Mouse (Mus musculus) liver, embryonic 13.5 days (tissue): ENCODE measurements around the gene Prkar1b. TPM values are rescaled to one million over a fixed set of nuclear protein-coding genes. Genes with fewer than 3 reads are reported as not detected.
A peak's percentile ranks its signal among the peaks of the same experiment; 100 is the strongest.

Experiments used
- ATAC-seq: fragments of 200-750 bp; cut with Nextera tagmentation; 2 replicates; pipeline ENCODE4 v1.8.0; 2017; ENCODE audit warnings: low read depth, mild to moderate bottlenecking, moderate number of reproducible peaks, moderate library complexity
- DNase-seq: peaks from one replicate; pipeline ENCODE4 v3.0.0; 2022
- H3K27ac ChIP-seq: fragments of 300-500 bp; sonication (generic); 2 replicates; pipeline ENCODE4 v1.5.1; 2015; ENCODE audit warnings: moderate library complexity, mild to moderate bottlenecking, inconsistent platforms
- H3K27me3 ChIP-seq: fragments of 300-500 bp; sonication (generic); 2 replicates; pipeline ENCODE4 v1.6.1; 2015; ENCODE audit warnings: mild to moderate bottlenecking, inconsistent platforms
- H3K36me3 ChIP-seq: fragments of 300-500 bp; sonication (generic); 2 replicates; pipeline ENCODE4 v1.6.1; 2015; ENCODE audit warnings: mild to moderate bottlenecking, inconsistent platforms
- H3K4me1 ChIP-seq: fragments of 300-500 bp; sonication (generic); replicated peaks from 2 replicates; pipeline ENCODE4 v1.6.1; 2015; ENCODE audit warnings: inconsistent platforms
- H3K4me2 ChIP-seq: fragments of 300-500 bp; sonication (generic); 2 replicates; pipeline ENCODE4 v1.6.1; 2015; ENCODE audit warnings: inconsistent platforms, mild to moderate bottlenecking, moderate library complexity
- H3K4me3 ChIP-seq: fragments of 300-500 bp; sonication (generic); replicated peaks from 2 replicates; pipeline ENCODE4 v1.5.1; 2015; ENCODE audit warnings: mild to moderate bottlenecking, inconsistent platforms
- H3K9ac ChIP-seq: fragments of 300-500 bp; sonication (generic); 2 replicates; pipeline ENCODE4 v1.6.1; 2015; ENCODE audit warnings: mild to moderate bottlenecking, inconsistent platforms
- H3K9me3 ChIP-seq: fragments of 300-500 bp; sonication (generic); replicated peaks from 2 replicates; pipeline ENCODE4 v1.6.1; 2016; ENCODE audit warnings: inconsistent platforms
- WGBS: fragments of 180-500 bp; shearing (Covaris S2); methylation state at CpG from one replicate; pipeline ENCODE4 v1.1.7; 2015; ENCODE audit not compliant: insufficient replicate concordance; 5-methylcytosine and 5-hydroxymethylcytosine counted together
- polyA plus RNA-seq: library from polyadenylated mRNA; unstranded; fragments of >200 nt; fragmentation: Nextera tagmentation; extraction: Ambion mirVana; gene quantifications from 2 replicates; pipeline ENCODE4 v1.2.1, GENCODE M21; 2015

Gene Prkar1b
- polyA plus RNA-seq, 1 experiment from 2014 or later = 2.6 TPM

DNA sequence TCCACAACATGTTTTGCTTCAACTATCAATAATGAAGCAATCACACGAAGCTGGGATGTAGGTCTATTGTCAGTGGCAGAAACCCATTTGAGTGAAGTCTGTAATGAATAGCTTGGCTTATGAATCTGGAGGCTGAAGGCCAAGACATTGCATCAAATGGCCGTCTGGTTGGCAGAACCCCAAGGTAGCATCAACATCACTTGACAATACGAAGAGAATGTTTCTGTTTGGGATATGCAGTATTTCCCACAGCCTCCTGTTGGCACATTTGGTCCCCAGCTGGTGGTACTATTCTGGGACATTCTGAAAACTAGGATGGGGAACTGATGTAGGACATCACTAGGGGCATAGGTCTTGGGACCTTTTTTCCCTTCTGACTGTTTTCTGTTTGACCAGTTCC is 5.9 kb downstream of the Prkar1b start:
- Histone ChIP-seq H3K9ac (no peak overlapping the region), H3K4me1 (peaks cover 6% of the 10 kb centered on the region), H3K9me3 (no peaks in the 10 kb centered on the region; the same call in 1 of the 2 replicates), H3K27ac (no peak overlapping the region), H3K36me3 (no peaks in the 10 kb centered on the region), H3K27me3 (no peaks in the 10 kb centered on the region), H3K4me3 (no peak overlapping the region), H3K4me2 (no peak overlapping the region)
- ATAC-seq (no peak), DNase-seq (no peak)
- 71% methylated on average over 3 of the region's 3 CpGs for WGBS

DNA sequence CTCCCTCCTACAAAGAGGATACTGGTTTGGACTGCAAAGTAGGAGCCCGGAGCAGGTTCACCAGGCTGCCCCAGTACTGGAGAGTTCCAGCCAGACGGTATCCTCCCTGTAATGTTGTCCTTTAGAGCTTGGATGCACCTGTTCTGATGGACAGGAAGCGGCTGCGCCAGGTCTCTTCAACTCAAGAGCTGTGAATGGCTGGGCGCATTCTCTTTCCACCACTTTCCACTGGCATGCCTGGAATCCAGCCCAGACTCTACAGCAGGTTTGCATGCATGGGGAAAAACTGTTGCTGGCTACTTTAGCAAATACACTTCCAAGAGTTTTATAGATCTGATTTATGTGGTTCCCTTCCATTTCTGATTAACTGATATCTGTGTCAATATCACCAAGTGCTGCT is 8.5 kb downstream of the Prkar1b start:
- H3K9me3 ChIP-seq = no peaks in the 10 kb centered on the region; the same call in 1 of the 2 replicates
- no peaks in the 10 kb centered on the region for H3K4me1 ChIP-seq
- WGBS = 61% methylated on average over 5 of the region's 5 CpGs
- ATAC-seq = no peak
- H3K9ac ChIP-seq = no peak overlapping the region
- H3K27ac ChIP-seq = no peak overlapping the region
- no peak overlapping the region for H3K4me2 ChIP-seq
- no peak for DNase-seq
- H3K27me3 ChIP-seq = no peaks in the 10 kb centered on the region
- no peak overlapping the region for H3K4me3 ChIP-seq
- no peaks in the 10 kb centered on the region for H3K36me3 ChIP-seq

DNA sequence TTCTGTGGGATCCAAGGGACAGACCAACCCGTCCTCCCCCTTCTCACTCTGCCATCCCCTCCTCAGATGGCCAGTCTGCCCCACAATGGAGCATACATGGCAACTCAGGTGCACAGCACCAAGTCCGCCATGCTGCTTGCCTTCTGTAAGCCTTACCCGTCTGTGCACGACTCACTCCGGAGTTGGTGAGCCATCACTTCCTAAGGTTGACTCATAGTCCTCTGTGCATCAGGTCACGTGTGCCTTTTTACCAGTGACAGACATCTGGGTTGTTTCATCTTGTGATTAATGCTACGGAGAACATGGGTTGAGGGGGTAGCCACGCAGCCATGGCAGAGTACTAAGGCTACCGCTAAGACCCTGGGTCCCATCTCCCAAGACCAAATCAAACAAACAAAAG is 9.2 kb downstream of the Prkar1b start:
- H3K4me2 ChIP-seq = no peak overlapping the region
- DNase-seq (no peak), ATAC-seq (no peak)
- H3K27ac ChIP-seq = no peak overlapping the region
- H3K36me3 ChIP-seq = no peaks in the 10 kb centered on the region
- H3K4me1 ChIP-seq = no peaks in the 10 kb centered on the region
- no peak overlapping the region for H3K9ac ChIP-seq
- WGBS = 65% methylated on average over 9 of the region's 9 CpGs
- H3K4me3 ChIP-seq = no peak overlapping the region
- H3K27me3 ChIP-seq = no peaks in the 10 kb centered on the region
- no peaks in the 10 kb centered on the region; the same call in 1 of the 2 replicates for H3K9me3 ChIP-seq

DNA sequence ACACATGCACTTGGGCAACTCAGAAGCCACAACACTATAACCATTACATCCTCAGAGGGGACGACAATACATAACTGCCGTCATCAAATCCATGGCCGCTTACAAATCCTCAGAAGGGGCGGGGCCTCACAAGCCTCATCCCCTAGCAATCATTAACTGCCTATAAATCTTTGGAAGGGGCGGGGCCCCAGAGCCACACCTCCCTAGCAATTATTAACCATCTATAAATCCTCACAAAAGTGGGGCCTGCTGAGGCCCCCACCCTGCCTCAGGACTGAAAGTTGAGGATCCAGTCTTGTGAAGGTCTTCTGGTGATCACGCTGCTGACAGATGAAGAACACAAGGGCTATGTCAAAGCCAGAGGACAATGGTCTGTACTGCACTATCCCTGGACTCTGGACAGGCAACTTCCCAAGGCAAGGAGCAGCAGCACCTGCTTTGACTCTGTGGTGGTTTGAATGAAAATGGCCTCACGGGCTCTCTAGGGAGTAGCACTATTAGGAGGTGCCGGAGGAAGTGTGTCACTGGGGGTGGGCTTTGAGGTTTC is 10.8 kb downstream of the Prkar1b start:
- Histone ChIP-seq H3K36me3 (no peaks in the 10 kb centered on the region), H3K27ac (no peak overlapping the region), H3K27me3 (no peaks in the 10 kb centered on the region), H3K4me1 (no peaks in the 10 kb centered on the region), H3K4me3 (no peak overlapping the region), H3K4me2 (no peak overlapping the region), H3K9me3 (no peaks in the 10 kb centered on the region; the same call in 1 of the 2 replicates), H3K9ac (no peak overlapping the region)
- DNase-seq (no peak), ATAC-seq (no peak)
- WGBS = 78% methylated on average over 8 of the region's 8 CpGs

DNA sequence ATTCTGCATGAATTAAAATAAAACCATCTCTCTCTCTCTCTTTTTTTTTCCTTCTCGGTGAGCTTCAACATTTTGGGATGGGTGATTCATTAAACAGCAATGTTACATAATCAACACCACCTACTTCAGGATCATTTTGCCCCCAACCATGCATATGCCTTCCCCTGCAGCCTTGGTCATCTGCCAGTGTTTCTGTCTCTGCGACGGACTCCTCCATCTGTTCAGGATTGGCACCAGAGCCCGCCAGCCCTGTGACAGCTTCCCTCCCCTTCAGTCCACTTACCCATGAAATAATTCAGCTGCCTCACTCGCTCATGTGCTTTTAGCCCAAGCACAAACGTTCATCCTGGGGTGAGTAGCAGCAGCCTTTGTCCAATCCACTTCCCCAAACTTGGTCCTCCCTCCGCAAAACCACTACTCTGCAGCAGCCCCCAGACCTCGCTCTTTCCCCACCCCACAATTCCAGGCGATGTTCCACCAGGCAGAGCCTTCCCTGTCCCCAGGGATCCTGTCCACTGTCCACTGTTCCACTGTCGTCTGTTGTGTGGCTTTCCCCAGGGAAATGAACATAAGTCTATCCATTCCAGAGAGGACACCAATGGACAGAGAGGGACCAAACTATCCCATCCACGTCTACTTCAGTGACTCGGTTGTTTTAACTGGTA is 11.4 kb downstream of the Prkar1b start:
- H3K36me3 ChIP-seq = no peaks in the 10 kb centered on the region
- H3K27me3 ChIP-seq = no peaks in the 10 kb centered on the region
- no peak overlapping the region for H3K4me2 ChIP-seq
- H3K4me1 ChIP-seq = no peaks in the 10 kb centered on the region
- no peak for ATAC-seq
- H3K9ac ChIP-seq = no peak overlapping the region
- no peaks in the 10 kb centered on the region; the same call in 1 of the 2 replicates for H3K9me3 ChIP-seq
- no peak overlapping the region for H3K27ac ChIP-seq
- DNase-seq = no peak
- WGBS = 64% methylated on average over 12 of the region's 12 CpGs
- no peak overlapping the region for H3K4me3 ChIP-seq

DNA sequence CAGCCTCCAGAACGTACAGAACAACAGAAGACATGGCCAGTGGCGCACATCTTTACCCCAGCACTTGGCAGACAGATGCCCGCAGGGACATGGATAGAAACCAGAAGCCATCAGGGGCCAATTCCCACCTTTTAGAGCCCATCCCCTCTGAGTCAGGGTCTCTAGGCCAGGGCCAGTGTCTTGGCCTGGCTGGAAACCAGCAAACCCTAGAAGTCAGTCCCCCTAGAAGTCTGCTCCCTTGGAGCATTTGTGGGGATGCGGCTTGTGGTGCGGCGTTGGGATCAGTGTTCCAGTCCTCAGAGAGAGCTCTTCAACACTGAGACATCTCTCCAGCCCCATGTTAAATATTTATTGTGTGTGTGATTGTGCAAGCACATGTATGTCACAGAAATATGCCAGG is 12.6 kb downstream of the Prkar1b start:
- 80% methylated on average over 6 of the region's 6 CpGs for WGBS
- H3K4me1 ChIP-seq = no peaks in the 10 kb centered on the region

DNA sequence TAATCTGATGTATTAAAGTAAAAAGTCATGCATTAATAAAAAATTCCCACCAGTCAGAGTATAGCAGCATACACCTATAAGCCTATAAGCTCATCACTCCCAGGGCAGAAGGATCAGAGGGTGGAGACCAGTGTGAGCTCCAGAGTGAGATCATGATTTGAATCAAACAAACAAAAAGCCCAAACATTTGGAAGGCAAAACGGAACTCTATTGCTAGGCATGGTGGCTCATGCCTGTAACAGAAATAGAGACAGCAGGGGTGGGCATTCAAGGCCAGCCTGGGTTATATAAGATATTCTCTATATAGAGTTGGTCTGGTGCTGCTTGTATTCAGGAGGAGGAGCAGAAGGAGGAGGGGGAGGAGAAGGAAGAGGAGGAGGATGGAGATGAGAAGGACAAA is 13.5 kb downstream of the Prkar1b start:
- Histone ChIP-seq H3K9ac (no peak overlapping the region), H3K27me3 (peaks cover 8% of the 10 kb centered on the region), H3K4me2 (no peak overlapping the region), H3K9me3 (no peaks in the 10 kb centered on the region; the same call in 1 of the 2 replicates), H3K4me3 (no peak overlapping the region), H3K27ac (no peak overlapping the region), H3K4me1 (no peaks in the 10 kb centered on the region), H3K36me3 (no peaks in the 10 kb centered on the region)
- ATAC-seq (no peak), DNase-seq (no peak)
- 46% methylated on average over 1 of the region's 1 CpGs for WGBS

More for the DNA sequence above, 12.6 kb downstream of the Prkar1b start:
- Histone ChIP-seq H3K27ac (no peak overlapping the region), H3K9ac (no peak overlapping the region), H3K36me3 (no peaks in the 10 kb centered on the region), H3K9me3 (no peaks in the 10 kb centered on the region; the same call in 1 of the 2 replicates), H3K4me2 (no peak overlapping the region), H3K27me3 (no peaks in the 10 kb centered on the region), H3K4me3 (no peak overlapping the region)
- DNase-seq (no peak), ATAC-seq (no peak)

DNA sequence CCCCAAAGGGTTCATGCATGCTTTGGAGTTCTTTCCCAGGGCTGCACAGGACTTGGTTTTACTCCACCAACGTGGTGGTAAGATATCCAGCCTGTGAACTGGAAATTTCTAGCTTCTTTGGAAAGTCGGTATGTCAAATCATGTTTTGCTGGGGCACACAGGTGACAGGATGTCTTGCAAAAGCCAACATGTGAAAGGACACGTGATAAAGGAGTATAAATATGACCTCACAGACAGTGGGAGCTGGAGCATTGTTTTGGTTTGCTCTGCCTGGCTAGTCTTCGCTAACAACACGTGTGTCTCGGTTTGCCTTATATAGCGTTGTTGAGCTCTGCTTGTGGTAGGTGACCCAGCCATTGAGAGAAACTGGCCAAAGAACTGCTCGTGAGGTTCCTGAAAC is 15.3 kb downstream of the Prkar1b start:
- no peak for ATAC-seq
- no peak overlapping the region for H3K9ac ChIP-seq
- WGBS = 65% methylated on average over 8 of the region's 8 CpGs
- no peak overlapping the region for H3K4me3 ChIP-seq
- no peaks in the 10 kb centered on the region; the same call in 1 of the 2 replicates for H3K9me3 ChIP-seq
- H3K27me3 ChIP-seq = peaks cover 23% of the 10 kb centered on the region
- no peak overlapping the region for H3K27ac ChIP-seq
- no peak for DNase-seq
- H3K4me2 ChIP-seq = no peak overlapping the region
- no peaks in the 10 kb centered on the region for H3K4me1 ChIP-seq
- H3K36me3 ChIP-seq = no peaks in the 10 kb centered on the region

DNA sequence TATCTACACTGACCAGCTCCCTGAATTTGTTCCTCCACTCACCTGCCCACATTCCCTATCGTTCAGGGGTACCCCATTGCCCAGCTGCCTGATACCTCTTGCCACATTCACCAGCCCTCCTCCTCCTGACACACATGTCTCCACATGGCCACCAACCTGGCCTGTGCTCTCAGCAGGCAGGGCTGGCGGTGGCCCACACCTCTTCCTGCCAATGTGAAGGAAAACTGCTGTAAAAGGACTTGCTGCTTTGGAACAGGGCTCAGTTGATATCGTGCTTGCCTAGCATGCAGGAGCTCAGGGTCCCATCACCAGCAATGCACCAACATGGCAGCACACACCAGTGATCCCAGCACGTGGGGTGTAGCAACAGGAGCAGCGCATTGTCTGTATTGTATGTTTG is 19.4 kb downstream of the Prkar1b start:
- Histone ChIP-seq H3K36me3 (no peaks in the 10 kb centered on the region), H3K27ac (no peak overlapping the region), H3K4me3 (no peak overlapping the region), H3K27me3 (peaks cover 37% of the 10 kb centered on the region), H3K9me3 (no peaks in the 10 kb centered on the region), H3K4me1 (no peaks in the 10 kb centered on the region), H3K9ac (no peak overlapping the region), H3K4me2 (no peak overlapping the region)
- 59% methylated on average over 5 of the region's 5 CpGs for WGBS
- ATAC-seq (no peak), DNase-seq (no peak)

DNA sequence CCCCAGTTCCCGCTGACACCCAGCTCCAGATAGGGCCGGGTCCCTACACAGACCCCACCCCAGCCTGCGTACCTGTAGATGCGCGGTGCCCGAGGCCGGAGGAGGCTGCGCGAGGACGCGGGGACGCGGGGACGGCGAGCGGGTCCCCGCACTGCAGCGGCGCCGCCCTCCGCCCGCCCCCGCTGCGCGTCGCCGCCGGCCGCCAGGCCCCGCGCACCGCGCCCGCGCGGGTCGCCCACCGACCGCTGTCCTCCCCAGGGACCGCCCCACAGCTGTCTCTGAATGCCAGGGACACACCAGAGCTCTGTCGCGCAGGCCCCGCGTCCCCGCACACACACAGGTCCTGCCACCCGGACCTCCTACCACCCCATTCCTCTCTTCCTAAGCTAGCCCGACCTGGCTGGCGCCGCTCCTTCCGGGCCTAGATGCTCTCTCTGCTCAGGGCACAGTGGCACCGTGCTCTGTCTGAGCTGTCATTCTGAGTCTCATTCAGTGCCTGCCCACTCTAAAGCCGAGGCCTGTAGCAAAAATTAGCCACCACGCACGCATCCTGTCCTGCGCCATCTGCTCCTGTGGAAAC is 20.1 kb downstream of the Prkar1b start:
- Histone ChIP-seq H3K4me1 (no peaks in the 10 kb centered on the region), H3K9ac (no peak overlapping the region), H3K27me3 (peaks cover 37% of the 10 kb centered on the region), H3K36me3 (no peaks in the 10 kb centered on the region), H3K4me2 (peak overlapping the region; percentile 60), H3K9me3 (no peaks in the 10 kb centered on the region), H3K4me3 (peak overlapping the region; percentile 44), H3K27ac (no peak overlapping the region)
- DNase-seq (no peak), ATAC-seq (peak; percentile 51; the same call in 1 of the 2 replicates)
- WGBS = 6% methylated on average over 49 of the region's 55 CpGs

DNA sequence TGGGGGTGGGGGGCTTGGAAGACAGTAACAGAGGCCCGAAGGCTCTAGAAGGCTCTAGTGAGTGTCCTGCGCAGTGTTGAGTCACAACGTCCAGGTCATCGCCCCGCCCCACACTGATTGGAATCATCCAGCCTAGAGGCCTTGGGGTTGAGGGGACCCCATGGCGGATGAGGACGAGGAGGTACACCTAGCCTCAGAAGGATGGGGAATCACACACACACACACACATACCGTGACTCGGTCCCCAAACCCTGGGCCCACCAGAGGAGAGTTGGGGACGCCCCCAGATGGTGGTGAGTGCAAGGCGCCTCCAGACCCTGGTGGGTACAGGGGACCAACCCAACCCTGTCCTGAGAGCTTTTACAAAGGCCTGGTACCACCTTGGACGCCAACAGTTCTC is 20.7 kb downstream of the Prkar1b start:
- no peak for DNase-seq
- Histone ChIP-seq H3K4me2 (peak overlapping the region; percentile 60), H3K4me1 (no peaks in the 10 kb centered on the region), H3K4me3 (peak overlapping the region; percentile 44), H3K27me3 (peaks cover 37% of the 10 kb centered on the region), H3K9ac (no peak overlapping the region), H3K27ac (no peak overlapping the region), H3K36me3 (no peaks in the 10 kb centered on the region), H3K9me3 (no peaks in the 10 kb centered on the region)
- ATAC-seq = peak; percentile 47; the same call in 1 of the 2 replicates
- 19% methylated on average over 12 of the region's 12 CpGs for WGBS
